Mouse (Mus musculus) frontal cortex, postnatal 10 days (tissue): ENCODE measurements around the gene Card6.

Experiments
- DNase-seq, 2 experiments: peaks; one replicate each; pipeline ENCODE4 v3.0.0; 2022; ENCODE audit warnings: low spot score in 2 of 2, mixed read lengths in 1 of 2

Card6 gene

DNA sequence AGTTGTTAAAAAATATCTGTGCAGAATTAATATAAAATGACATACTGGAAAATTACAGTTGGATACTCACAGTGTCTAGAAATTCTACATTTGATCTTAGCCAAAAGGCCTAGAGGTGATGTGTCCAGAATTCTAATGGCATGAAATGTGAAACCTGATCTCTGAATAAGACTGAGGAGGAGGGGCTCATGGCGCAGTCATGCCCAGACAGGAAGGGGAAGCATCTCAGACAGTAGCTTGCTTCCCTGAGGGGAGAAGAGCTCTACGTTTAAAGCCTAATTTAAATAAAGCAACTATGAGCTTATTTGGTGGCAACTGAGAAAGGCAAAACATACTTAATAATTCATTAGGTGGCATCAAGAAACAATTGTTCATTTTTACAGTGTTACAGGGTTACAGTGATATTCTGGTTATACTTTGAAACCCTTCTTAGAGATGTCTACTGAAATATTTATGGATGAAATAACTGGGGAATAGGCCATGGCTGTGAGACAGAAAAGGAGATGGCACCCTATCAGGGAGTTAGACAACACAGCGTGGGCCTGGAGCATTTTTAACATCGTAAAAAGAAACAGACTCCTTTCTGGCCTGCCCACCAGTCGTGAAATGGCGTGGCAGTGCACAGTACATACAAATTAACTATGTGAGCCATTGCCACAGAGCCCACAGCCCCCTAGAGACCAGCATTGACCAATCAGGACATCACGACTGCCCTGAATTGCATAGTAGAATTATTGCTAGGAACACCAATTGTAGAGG is 19.3 kb downstream of the Card6 start:
- no peak for DNase-seq

DNA sequence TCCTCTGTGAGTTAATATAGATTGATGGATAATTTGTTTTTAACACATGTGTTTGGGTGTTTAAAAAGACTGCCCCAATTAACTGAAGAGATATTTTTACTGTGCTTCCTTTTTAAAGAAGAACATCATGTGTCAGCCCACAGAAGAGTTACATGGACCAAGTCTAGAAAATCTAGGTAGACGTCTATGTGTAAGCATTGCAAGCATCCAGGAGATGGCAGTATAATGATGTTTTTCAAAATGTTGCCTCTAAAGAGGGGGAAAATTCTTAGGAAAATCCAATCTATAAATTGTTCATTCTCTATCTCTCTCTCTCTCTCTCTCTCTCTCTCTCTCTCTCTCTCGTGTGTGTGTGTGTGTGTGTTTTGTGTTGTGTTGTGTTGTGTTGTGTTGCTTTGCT is 22.2 kb downstream of the Card6 start:
- DNase-seq: no peak

DNA sequence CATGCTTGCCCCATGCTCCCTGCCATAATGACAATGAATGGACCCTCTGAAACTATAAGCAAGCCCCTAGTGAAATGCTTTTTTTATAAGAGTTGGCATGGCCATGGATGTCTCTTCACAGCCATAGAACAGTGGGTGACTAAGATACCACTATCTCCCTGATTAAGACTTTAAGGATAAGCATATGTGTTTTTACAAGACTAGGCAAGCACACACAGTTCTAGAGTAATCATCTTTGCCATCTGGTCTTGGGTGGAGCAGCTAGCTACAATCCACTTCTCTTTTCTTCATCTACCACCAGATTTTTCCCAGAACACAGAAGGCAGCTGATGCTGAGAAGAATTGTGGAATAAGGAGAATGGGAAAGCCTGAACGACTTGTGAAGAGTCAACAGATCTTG is 27.1 kb downstream of the Card6 start:
- DNase-seq: no peak

DNA sequence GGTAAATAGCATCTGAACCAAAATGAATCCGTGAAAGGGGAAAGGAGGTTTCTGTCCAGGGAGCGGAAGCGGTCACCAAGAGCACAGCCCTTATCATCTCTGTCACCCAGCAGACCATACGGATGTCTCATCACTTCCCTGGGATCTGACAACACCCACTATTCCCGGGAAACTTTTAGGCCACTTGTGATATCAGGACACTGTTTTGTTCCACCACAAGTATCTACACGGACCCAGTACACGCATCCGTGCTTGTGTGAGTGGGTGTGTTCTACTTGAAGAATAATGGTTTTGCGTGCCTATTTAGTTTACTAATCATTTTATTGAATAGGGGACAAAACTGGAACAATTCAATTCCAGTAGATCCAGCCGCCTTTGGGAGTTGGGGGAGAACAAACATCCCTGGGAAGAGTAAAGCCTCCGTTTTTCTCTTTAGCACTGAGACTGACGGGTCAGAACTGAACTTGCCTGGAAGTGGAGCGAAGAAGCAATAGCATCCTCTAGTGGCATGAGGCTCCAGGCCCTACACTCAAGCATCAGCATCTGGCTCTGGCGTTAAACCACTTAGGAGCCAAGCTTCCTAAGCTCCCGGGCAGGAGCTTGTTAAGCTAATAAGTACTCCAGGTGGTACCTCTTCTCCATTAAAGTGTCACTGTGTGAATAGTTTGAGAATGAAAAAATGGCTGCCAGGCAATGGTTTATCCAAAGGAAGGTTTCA is 39.4 kb downstream of the Card6 start:
- peak; percentile 12 to 39 for DNase-seq

DNA sequence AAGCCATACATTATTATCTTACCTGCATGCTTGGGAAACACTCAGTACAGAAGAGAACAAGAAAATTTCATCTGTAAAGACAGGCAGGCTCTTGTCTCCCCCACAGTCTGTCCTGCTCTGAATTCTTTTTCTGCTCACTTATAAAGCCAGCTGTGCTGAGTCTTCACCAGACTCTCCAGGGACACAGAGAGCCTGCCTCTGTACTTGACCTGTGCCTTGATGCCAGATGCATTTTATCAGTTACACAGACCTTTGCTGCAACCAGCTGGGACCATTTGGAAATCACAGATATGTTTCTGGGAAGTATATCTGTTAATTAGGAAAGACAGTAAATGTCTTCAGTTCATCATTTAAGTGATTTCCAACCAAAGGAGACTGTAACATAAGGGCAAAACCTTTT is 44.7 kb downstream of the Card6 start, which contains the start of gene C7:
Gene C7, minus strand, starts transcription at position 106 of the 400 bp plus-strand sequence.
- DNase-seq: no peak
